Mouse (Mus musculus) midbrain, embryonic 10.5 days (tissue): ENCODE results near the gene Cdh23. TPM values are rescaled to one million over a fixed set of nuclear protein-coding genes. Genes with fewer than 3 reads are reported as not detected.
"Not testable (repeated sequence)": the region's sequence is repeated elsewhere in the genome, so short reads cannot be mapped to it uniquely, and the experiment has no call there.

Experiments
- DNase-seq: peaks from one replicate; pipeline ENCODE4 v3.0.0-alpha.2; 2017; ENCODE audit warnings: low spot score
- H3K27ac ChIP-seq: fragments of 300-500 bp; sonication (generic); replicated peaks from 2 replicates; pipeline ENCODE4 v1.5.1; 2016; ENCODE audit warnings: mild to moderate bottlenecking
- H3K27me3 ChIP-seq: fragments of 300-500 bp; sonication (generic); 2 replicates; pipeline ENCODE4 v1.6.1; 2016; ENCODE audit warnings: low read depth, mild to moderate bottlenecking; ENCODE audit not compliant: poor library complexity, severe bottlenecking
- H3K36me3 ChIP-seq: fragments of 300-500 bp; sonication (generic); 2 replicates; pipeline ENCODE4 v1.6.1; 2016; ENCODE audit warnings: mild to moderate bottlenecking, moderate library complexity
- H3K4me1 ChIP-seq: fragments of 300-500 bp; sonication (generic); 2 replicates; pipeline ENCODE4 v1.6.1; 2016
- H3K4me3 ChIP-seq: fragments of 300-500 bp; sonication (generic); 2 replicates; pipeline ENCODE4 v1.5.1; 2016; ENCODE audit warnings: mild to moderate bottlenecking, moderate library complexity
- H3K9me3 ChIP-seq: fragments of 300-500 bp; sonication (generic); replicated peaks from 2 replicates; pipeline ENCODE4 v1.6.1; 2016; ENCODE audit warnings: mild to moderate bottlenecking
- WGBS: fragments of 180-500 bp; shearing (Covaris S2); methylation state at CpG from one replicate; pipeline ENCODE4 v1.1.7; 2016; 5-methylcytosine and 5-hydroxymethylcytosine counted together
- polyA plus RNA-seq: library from polyadenylated mRNA; unstranded; fragments of >200 nt; fragmentation: Nextera tagmentation; extraction: Ambion mirVana; gene quantifications from 2 replicates; pipeline ENCODE4 v1.2.1, GENCODE M21; 2016

The Cdh23 gene
- polyA plus RNA-seq = 0.53 TPM in 2 replicates

- WGBS = 90% methylated on average over 6 of the region's 6 CpGs
- Histone ChIP-seq H3K27ac (no peak within 1 kb of the TSS), H3K4me1 (no peaks in the 10 kb centered on the region), H3K9me3 (no peaks in the 10 kb centered on the region), H3K4me3 (no peak within 1 kb of the TSS), H3K36me3 (no peaks in the 10 kb centered on the region), H3K27me3 (peaks cover 25% of the 10 kb centered on the region)
- DNase-seq = no peak
Measured at GRCm38 (mm10) chr10:60696390-60696789, at the start of gene Cdh23. TSS of gene Cdh23 (minus strand) at chr10:60696490.

DNA sequence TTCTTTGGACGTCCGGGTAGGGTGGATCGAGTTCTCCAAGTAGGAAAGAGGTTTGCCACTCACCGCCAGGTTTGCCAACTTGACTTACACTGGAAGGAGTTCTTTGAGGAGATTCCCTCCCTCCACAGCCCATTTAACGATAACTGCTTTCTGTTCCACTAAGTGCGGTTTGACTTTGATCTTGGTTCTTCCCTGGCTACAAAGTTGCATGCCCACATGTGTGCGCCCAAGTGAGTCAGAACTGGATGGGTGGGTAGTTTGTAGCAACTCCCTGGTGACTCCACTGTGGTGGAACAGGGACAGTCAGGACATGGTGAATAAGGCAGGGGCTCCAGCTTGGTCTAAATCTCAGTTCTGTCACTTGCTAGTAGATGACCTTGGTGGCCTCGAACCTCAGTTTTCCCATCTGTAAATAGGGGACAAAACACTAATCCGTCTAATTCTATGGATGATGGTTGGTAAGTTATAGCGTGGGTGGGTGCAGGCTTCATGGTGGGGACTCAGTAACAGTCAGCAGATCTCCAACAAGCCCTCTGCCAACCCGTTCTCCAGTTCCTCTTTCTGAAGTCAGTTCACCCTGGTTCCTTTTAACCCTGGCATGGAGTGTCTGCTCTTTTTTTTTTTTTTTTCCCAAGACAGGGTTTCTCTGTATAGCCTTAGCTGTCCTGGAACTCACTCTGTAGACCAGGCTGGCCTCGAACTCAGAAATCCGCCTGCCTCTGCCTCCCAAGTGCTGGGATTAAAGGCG is 48.4 kb upstream of the Cdh23 start:
- H3K27ac ChIP-seq = no peak overlapping the region
- no peaks in the 10 kb centered on the region for H3K27me3 ChIP-seq
- no peaks in the 10 kb centered on the region for H3K9me3 ChIP-seq
- no peak for DNase-seq
- peaks cover 2% of the 10 kb centered on the region; the same call in 1 of the 2 replicates for H3K36me3 ChIP-seq
- H3K4me1 ChIP-seq = peaks cover 19% of the 10 kb centered on the region
- H3K4me3 ChIP-seq = no peak overlapping the region
- 89% methylated on average over 14 of the region's 14 CpGs for WGBS

GRCm38 (mm10) chr10:60743681-60744080 is 47.4 kb upstream of the Cdh23 start:
- Histone ChIP-seq H3K9me3 (no peaks in the 10 kb centered on the region), H3K4me3 (no peak overlapping the region), H3K27me3 (no peaks in the 10 kb centered on the region), H3K36me3 (peaks cover 2% of the 10 kb centered on the region; the same call in 1 of the 2 replicates), H3K27ac (0 out of 2 replicates have a peak overlapping the region, but pooled peaks have one; percentile 38), H3K4me1 (peaks cover 19% of the 10 kb centered on the region)
- no peak for DNase-seq
- WGBS = 66% methylated on average over 9 of the region's 9 CpGs

DNA sequence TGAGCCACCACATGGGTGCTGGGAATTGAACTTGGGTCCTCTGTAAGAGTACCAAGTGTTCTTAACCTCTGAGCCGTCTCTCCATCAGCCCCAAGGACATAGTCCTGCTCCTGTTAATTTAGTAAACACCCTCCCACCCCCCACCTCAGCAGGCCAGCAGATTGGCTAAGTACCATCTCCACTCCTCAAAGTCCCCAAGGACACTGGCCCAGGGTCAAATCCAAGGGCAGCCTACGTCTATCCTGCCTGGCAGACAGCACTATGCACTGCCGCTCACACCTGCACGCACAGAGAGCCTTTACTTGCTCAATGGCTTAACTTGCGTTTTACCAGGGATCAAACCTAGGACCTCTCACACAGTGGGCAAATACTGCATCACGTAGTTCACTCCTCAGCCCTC is 46.7 kb upstream of the Cdh23 start:
- Histone ChIP-seq H3K4me3 (no peak overlapping the region), H3K36me3 (0 out of 2 replicates have a peak, but pooled peaks cover 2% of the 10 kb centered on the region), H3K27ac (no peak overlapping the region), H3K27me3 (no peaks in the 10 kb centered on the region), H3K4me1 (peaks cover 19% of the 10 kb centered on the region), H3K9me3 (no peaks in the 10 kb centered on the region)
- DNase-seq = no peak
- 81% methylated on average over 6 of the region's 6 CpGs for WGBS

DNA sequence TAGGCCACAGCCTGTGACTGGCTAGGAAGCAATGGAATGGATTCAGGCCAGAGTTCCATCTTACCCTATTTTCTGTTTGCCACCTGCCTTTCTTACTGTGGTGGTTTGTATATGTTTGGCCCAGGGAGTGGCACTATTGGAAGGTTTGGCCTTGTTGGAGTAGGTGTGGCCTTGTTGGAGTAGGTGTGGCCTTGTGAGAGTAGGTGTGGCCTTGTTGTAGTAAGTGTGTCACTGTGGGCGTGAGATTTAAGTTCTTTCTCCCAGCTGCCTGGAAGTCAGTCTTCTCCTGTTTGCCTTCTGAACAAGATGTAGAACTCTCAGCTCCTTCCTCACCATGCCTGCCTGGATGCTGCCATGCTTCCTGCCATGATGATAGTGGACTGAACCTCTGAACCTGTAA is 46.0 kb upstream of the Cdh23 start:
- peaks cover 15% of the 10 kb centered on the region for H3K4me1 ChIP-seq
- whole genome bisulfite sequencing = 65% methylated on average over 1 of the region's 1 CpGs
- not testable (repeated sequence) for H3K36me3 ChIP-seq, H3K9me3 ChIP-seq, H3K27me3 ChIP-seq, H3K27ac ChIP-seq, H3K4me3 ChIP-seq, DNase-seq

DNA sequence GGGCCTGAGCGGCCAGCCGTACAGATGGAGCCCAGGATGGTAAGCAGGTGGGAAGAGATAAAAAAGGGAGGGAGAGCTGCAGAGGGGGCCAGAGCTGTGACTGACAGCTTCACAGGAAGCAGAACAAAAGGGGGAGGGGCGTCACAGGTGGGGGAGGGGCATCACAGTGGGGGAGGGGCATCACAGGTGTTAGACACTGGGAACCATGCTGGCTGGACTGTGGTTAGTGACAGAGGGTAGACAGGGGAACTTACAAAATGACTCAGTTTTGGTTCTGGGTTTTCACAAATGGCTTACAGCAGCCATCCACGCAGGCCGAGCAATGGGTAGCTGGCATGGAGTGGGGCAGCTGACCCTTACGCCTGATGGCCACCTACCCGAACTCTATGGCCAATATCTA is 45.1 kb upstream of the Cdh23 start:
- Histone ChIP-seq H3K4me1 (peaks cover 7% of the 10 kb centered on the region; the same call in 1 of the 2 replicates), H3K4me3 (no peak overlapping the region), H3K9me3 (no peaks in the 10 kb centered on the region), H3K27me3 (0 out of 2 replicates have a peak, but pooled peaks cover 4% of the 10 kb centered on the region), H3K27ac (no peak overlapping the region), H3K36me3 (peaks cover 6% of the 10 kb centered on the region; the same call in 1 of the 2 replicates)
- DNase-seq = no peak
- WGBS = 78% methylated on average over 7 of the region's 7 CpGs

GRCm38 (mm10) chr10:60739619-60740363 is 43.5 kb upstream of the Cdh23 start:
- no peak overlapping the region for H3K27ac ChIP-seq
- WGBS = 89% methylated on average over 4 of the region's 4 CpGs
- 0 out of 2 replicates have a peak, but pooled peaks cover 7% of the 10 kb centered on the region for H3K4me1 ChIP-seq
- no peak for DNase-seq
- H3K4me3 ChIP-seq = no peak overlapping the region
- H3K36me3 ChIP-seq = peaks cover 4% of the 10 kb centered on the region; the same call in 1 of the 2 replicates
- no peaks in the 10 kb centered on the region for H3K9me3 ChIP-seq
- H3K27me3 ChIP-seq = peaks cover 5% of the 10 kb centered on the region; the same call in 1 of the 2 replicates

DNA sequence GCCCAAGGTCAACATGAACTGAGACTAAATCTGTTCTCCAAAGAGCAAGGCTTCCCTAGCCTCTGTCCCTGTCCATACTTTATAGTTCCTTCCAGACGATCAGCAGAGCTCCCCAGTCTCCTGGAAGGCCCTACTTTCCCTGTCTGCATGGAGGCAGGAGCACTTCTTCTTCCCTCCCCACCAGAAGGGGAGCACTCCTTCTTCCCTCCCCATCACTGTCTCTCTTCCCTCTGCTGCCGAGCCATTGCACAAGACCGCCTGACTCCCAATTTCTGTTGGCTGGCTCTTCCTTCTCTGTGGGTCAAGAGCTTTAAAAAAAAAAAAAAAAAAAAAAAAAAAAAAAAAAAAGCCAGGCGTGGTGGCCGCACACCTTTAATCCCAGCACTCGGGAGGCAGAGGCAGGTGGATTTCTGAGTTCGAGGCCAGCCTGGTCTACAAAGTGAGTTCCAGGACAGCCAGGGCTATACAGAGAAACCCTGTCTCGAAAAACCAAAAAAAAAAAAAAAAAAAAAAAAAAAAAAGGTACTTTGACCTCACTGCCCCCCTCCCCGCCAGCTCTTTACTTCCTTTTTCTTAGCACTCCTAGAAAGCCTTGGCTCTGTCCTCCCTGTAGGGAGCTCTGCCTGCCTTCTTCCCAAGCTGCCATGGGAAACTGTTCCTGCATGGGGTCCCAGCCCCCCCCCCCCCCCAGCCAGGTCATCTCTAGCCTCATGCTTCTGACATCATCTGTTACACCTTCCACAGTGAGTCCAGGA is 41.8 kb upstream of the Cdh23 start:
- H3K9me3 ChIP-seq = no peaks in the 10 kb centered on the region
- no peak for DNase-seq
- 0 out of 2 replicates have a peak, but pooled peaks cover 6% of the 10 kb centered on the region for H3K4me1 ChIP-seq
- no peak overlapping the region for H3K4me3 ChIP-seq
- peaks cover 4% of the 10 kb centered on the region; the same call in 1 of the 2 replicates for H3K36me3 ChIP-seq
- 70% methylated on average over 9 of the region's 9 CpGs for WGBS
- H3K27me3 ChIP-seq = peaks cover 23% of the 10 kb centered on the region
- no peak overlapping the region for H3K27ac ChIP-seq

DNA sequence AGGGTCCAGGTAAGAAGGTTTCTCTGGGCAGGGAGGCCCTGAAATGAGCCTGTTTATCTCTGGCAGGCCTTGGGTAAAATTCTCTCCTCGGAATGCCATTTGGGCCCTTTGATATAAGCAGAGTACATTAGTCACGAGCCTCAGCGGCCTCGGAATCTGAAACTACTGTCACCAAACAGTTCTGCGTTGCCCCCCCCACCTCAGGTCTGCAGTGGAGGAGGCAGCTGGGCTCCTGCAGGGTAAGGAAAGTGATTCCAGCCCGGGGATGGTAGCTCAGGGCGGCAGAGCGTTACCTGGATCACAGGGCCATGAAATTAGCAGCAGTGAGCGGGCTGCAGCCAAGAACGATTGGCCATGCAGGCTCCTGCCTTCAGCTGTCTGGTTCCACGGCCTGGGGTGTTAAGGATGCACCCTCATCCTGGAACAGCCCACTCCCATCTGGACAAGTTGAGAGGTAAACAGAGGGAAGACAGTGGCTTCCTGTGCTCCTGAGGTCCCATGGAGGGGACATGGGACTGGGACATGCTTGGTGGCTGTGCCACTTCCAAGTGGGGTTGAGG is 41.0 kb upstream of the Cdh23 start:
- H3K36me3 ChIP-seq = peaks cover 4% of the 10 kb centered on the region; the same call in 1 of the 2 replicates
- no peak for DNase-seq
- 68% methylated on average over 11 of the region's 11 CpGs for WGBS
- H3K4me1 ChIP-seq = peaks cover 13% of the 10 kb centered on the region
- H3K9me3 ChIP-seq = no peaks in the 10 kb centered on the region
- no peak overlapping the region for H3K4me3 ChIP-seq
- H3K27ac ChIP-seq = no peak overlapping the region
- H3K27me3 ChIP-seq = peaks cover 31% of the 10 kb centered on the region

GRCm38 (mm10) chr10:60735737-60736136 is 39.4 kb upstream of the Cdh23 start:
- H3K4me3 ChIP-seq = no peak overlapping the region
- peaks cover 28% of the 10 kb centered on the region for H3K4me1 ChIP-seq
- peaks cover 4% of the 10 kb centered on the region; the same call in 1 of the 2 replicates for H3K36me3 ChIP-seq
- no peak overlapping the region for H3K27ac ChIP-seq
- no peak for DNase-seq
- H3K9me3 ChIP-seq = no peaks in the 10 kb centered on the region
- peaks cover 46% of the 10 kb centered on the region for H3K27me3 ChIP-seq
- WGBS = 100% methylated on average over 1 of the region's 1 CpGs

GRCm38 (mm10) chr10:60733471-60733870 is 37.2 kb upstream of the Cdh23 start:
- 80% methylated on average over 8 of the region's 8 CpGs for WGBS
- Histone ChIP-seq H3K9me3 (no peaks in the 10 kb centered on the region), H3K27ac (no peak overlapping the region), H3K36me3 (peaks cover 4% of the 10 kb centered on the region; the same call in 1 of the 2 replicates), H3K27me3 (peaks cover 69% of the 10 kb centered on the region), H3K4me3 (no peak overlapping the region), H3K4me1 (peaks cover 30% of the 10 kb centered on the region)
- DNase-seq = no peak

DNA sequence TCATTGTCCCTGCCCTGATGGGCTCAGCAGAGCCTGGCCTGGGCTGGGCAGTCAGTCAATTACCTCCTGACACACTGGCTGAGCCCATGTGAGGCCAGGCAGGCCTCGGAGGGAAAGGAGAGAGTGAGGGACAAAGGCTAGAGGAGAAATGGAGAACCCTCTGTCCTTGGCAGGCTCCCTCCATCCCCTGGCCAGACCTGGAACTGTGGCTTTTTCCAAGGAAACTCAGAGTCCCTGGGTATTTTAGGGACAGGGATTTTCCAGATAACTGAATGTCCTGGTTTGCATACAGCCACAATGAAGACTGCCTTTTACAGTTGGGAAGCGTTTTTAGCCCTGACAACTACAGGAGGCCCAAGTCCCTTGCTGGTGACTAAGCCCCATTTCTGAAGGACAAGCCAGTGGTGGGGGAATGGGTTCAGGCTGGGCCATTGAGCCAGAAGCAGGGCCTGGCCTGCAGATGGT is 36.1 kb upstream of the Cdh23 start:
- Histone ChIP-seq H3K36me3 (peaks cover 4% of the 10 kb centered on the region; the same call in 1 of the 2 replicates), H3K27me3 (peaks cover 77% of the 10 kb centered on the region), H3K4me3 (no peak overlapping the region), H3K4me1 (peaks cover 33% of the 10 kb centered on the region), H3K9me3 (no peaks in the 10 kb centered on the region), H3K27ac (peak overlapping the region; percentile 69)
- no peak for DNase-seq
- WGBS = 31% methylated on average over 2 of the region's 2 CpGs
